Mouse (Mus musculus): ENCODE measurements around the gene Tfap2c. TPM values are rescaled to one million over a fixed set of nuclear protein-coding genes. Genes with fewer than 3 reads are reported as not detected.
A peak's percentile ranks its signal among the peaks of the same experiment; 100 is the strongest.

Gene Tfap2c
- 0.52 and 0.60 TPM in 2 replicates for polyA plus RNA-seq (2015; fragmentation: Nextera tagmentation; extraction: Ambion mirVana)

GRCm38 (mm10) chr2:172549371-172550155 is at the start of gene Tfap2c:
Tfap2c (plus strand) TSS chr2:172549593.
- under 1% methylated on average over 68 of the region's 70 CpGs for WGBS
- H3K36me3 ChIP-seq (ENCODE audit: insufficient read depth, low read length): no peaks in the 10 kb centered on the region
- H3K4me3 ChIP-seq (ENCODE audit: low read length): peak within 1 kb of the TSS; percentile 41
- H3K27me3 ChIP-seq (ENCODE audit: insufficient read depth, low read length): peaks cover 100% of the 10 kb centered on the region
- H3K9ac ChIP-seq (replicated peaks; ENCODE audit: low read length): no peak within 1 kb of the TSS
- H3K9me3 ChIP-seq (ENCODE audit: low read length): no peaks in the 10 kb centered on the region
- peaks cover 37% of the 10 kb centered on the region for H3K4me1 ChIP-seq (ENCODE audit: insufficient read depth, low read length)
- no peak within 1 kb of the TSS for H3K27ac ChIP-seq (ENCODE audit: low read length)
- peak within 1 kb of the TSS; percentile 62 for H3K4me2 ChIP-seq (replicated peaks; ENCODE audit: low read depth, low read length)
- peak; percentile 55 for ATAC-seq (ENCODE audit: low FRiP score, low TSS enrichment)

GRCm38 (mm10) chr2:172500752-172501316 is 48.6 kb upstream of the Tfap2c start:
- H3K4me1 ChIP-seq (ENCODE audit: insufficient read depth, low read length): no peaks in the 10 kb centered on the region
- no peak overlapping the region for H3K4me3 ChIP-seq (ENCODE audit: low read length)
- no peak overlapping the region for H3K27ac ChIP-seq (ENCODE audit: low read length)
- H3K9ac ChIP-seq (replicated peaks; ENCODE audit: low read length): no peak overlapping the region
- no peaks in the 10 kb centered on the region for H3K27me3 ChIP-seq (ENCODE audit: insufficient read depth, low read length)
- no peaks in the 10 kb centered on the region for H3K9me3 ChIP-seq (ENCODE audit: low read length)
- 39% methylated on average over 7 of the region's 7 CpGs for WGBS
- H3K4me2 ChIP-seq (replicated peaks; ENCODE audit: low read depth, low read length): no peak overlapping the region
- ATAC-seq (ENCODE audit: low FRiP score, low TSS enrichment): no peak
- H3K36me3 ChIP-seq (ENCODE audit: insufficient read depth, low read length): no peaks in the 10 kb centered on the region

- no peak overlapping the region for H3K27ac ChIP-seq (ENCODE audit: low read length)
- no peaks in the 10 kb centered on the region for H3K36me3 ChIP-seq (ENCODE audit: insufficient read depth, low read length)
- H3K4me2 ChIP-seq (replicated peaks; ENCODE audit: low read depth, low read length): no peak overlapping the region
- H3K9ac ChIP-seq (replicated peaks; ENCODE audit: low read length): no peak overlapping the region
- no peak for ATAC-seq (ENCODE audit: low FRiP score, low TSS enrichment)
- no peaks in the 10 kb centered on the region for H3K27me3 ChIP-seq (ENCODE audit: insufficient read depth, low read length)
- 4% methylated on average over 4 of the region's 4 CpGs for WGBS
- H3K4me1 ChIP-seq (ENCODE audit: insufficient read depth, low read length): no peaks in the 10 kb centered on the region
- no peak overlapping the region for H3K4me3 ChIP-seq (ENCODE audit: low read length)
- H3K9me3 ChIP-seq (ENCODE audit: low read length): no peaks in the 10 kb centered on the region
Observed at GRCm38 (mm10) chr2:172501341-172501740, 48.1 kb upstream of the Tfap2c start.

- Histone ChIP-seq H3K27me3 (ENCODE audit: insufficient read depth, low read length) (no peaks in the 10 kb centered on the region), H3K4me1 (ENCODE audit: insufficient read depth, low read length) (no peaks in the 10 kb centered on the region), H3K36me3 (ENCODE audit: insufficient read depth, low read length) (no peaks in the 10 kb centered on the region), H3K4me2 (replicated peaks; ENCODE audit: low read depth, low read length) (no peak overlapping the region), H3K9ac (replicated peaks; ENCODE audit: low read length) (no peak overlapping the region), H3K27ac (ENCODE audit: low read length) (no peak overlapping the region), H3K4me3 (ENCODE audit: low read length) (no peak overlapping the region), H3K9me3 (ENCODE audit: low read length) (no peaks in the 10 kb centered on the region)
- WGBS: 64% methylated on average over 14 of the region's 14 CpGs
- ATAC-seq (ENCODE audit: low FRiP score, low TSS enrichment): no peak
Observed at GRCm38 (mm10) chr2:172502168-172502567, 47.2 kb upstream of the Tfap2c start.

GRCm38 (mm10) chr2:172506121-172506520 is 43.3 kb upstream of the Tfap2c start:
- Histone ChIP-seq H3K27ac (ENCODE audit: low read length) (no peak overlapping the region), H3K36me3 (ENCODE audit: insufficient read depth, low read length) (no peaks in the 10 kb centered on the region), H3K9me3 (ENCODE audit: low read length) (no peaks in the 10 kb centered on the region), H3K9ac (replicated peaks; ENCODE audit: low read length) (no peak overlapping the region), H3K4me1 (ENCODE audit: insufficient read depth, low read length) (no peaks in the 10 kb centered on the region), H3K4me3 (ENCODE audit: low read length) (no peak overlapping the region), H3K4me2 (replicated peaks; ENCODE audit: low read depth, low read length) (no peak overlapping the region), H3K27me3 (ENCODE audit: insufficient read depth, low read length) (no peaks in the 10 kb centered on the region)
- 79% methylated on average over 7 of the region's 7 CpGs for WGBS
- ATAC-seq (ENCODE audit: low FRiP score, low TSS enrichment): no peak

DNA sequence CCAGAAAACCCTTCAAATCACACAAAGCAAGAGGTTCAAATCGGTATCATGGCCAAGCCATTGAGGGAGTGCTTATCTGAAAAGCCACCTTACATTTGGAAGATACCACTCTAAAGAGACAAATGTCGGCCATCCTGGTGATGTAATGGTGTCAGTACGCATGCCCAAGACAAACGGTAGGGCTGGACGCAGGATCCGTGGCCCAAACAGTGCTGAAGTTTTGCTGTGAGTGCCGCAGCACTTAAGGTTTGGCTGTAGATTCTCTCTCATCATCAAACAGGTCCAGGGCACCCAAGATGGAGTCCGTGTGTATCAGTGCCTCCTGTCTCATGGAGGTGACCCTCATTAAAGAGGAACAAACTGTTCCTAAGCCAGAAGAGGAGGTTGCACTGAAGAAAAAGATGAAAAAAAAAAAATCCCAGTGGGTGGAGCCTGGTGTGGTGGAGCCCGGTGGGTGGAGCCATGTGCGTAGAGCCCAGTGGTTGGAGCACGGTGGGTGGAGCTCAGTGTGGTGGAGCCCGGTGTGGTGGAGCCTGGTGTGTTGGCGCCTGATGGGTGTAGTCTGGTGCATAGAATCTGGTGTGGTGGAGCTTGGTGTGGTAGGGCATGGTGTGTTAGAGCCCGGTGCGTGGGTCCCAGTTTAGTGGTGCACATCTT is 39.2 kb upstream of the Tfap2c start:
- H3K4me3 ChIP-seq (ENCODE audit: low read length): no peak overlapping the region
- H3K4me2 ChIP-seq (replicated peaks; ENCODE audit: low read depth, low read length): no peak overlapping the region
- H3K9me3 ChIP-seq (ENCODE audit: low read length): no peaks in the 10 kb centered on the region
- no peaks in the 10 kb centered on the region for H3K36me3 ChIP-seq (ENCODE audit: insufficient read depth, low read length)
- no peak overlapping the region for H3K9ac ChIP-seq (replicated peaks; ENCODE audit: low read length)
- no peaks in the 10 kb centered on the region for H3K4me1 ChIP-seq (ENCODE audit: insufficient read depth, low read length)
- H3K27ac ChIP-seq (ENCODE audit: low read length): no peak overlapping the region
- no peaks in the 10 kb centered on the region for H3K27me3 ChIP-seq (ENCODE audit: insufficient read depth, low read length)
- no peak for ATAC-seq (ENCODE audit: low FRiP score, low TSS enrichment)
- 85% methylated on average over 15 of the region's 15 CpGs for WGBS

GRCm38 (mm10) chr2:172510899-172511298 is 38.5 kb upstream of the Tfap2c start:
- Histone ChIP-seq H3K4me2 (replicated peaks; ENCODE audit: low read depth, low read length) (no peak overlapping the region), H3K4me1 (ENCODE audit: insufficient read depth, low read length) (no peaks in the 10 kb centered on the region), H3K9ac (replicated peaks; ENCODE audit: low read length) (no peak overlapping the region), H3K27ac (ENCODE audit: low read length) (no peak overlapping the region), H3K36me3 (ENCODE audit: insufficient read depth, low read length) (no peaks in the 10 kb centered on the region), H3K27me3 (ENCODE audit: insufficient read depth, low read length) (no peaks in the 10 kb centered on the region), H3K9me3 (ENCODE audit: low read length) (no peaks in the 10 kb centered on the region), H3K4me3 (ENCODE audit: low read length) (no peak overlapping the region)
- 61% methylated on average over 3 of the region's 3 CpGs for WGBS
- no peak for ATAC-seq (ENCODE audit: low FRiP score, low TSS enrichment)

DNA sequence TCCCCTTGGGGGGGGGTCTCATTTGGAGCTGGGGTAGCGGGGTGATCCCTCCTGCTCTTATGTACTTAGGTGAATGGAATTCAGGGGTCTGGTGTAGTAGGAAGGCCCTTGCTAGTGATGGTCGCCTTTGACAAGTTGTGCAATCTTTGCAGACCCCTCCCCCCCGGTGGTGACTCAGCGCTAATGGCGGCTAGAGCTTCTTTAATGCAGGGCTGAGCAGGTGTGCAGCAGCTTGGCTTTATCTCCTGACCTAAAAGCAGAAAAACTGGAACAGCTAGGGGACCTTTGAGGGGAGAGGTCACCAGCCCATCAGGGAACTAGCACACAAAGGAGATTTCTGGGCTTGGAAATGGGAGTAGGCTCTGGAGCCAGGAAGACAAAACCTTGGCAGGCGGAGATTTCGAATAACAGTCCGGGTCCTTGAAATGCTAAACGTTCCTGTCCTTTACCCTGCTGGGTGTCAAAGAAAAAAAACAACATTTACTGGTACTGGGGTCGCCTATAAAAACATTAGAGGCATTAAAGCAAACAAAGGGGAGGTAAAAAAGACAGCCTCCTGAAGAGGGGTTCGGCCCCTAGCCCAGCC is 32.9 kb upstream of the Tfap2c start:
- H3K4me2 ChIP-seq (replicated peaks; ENCODE audit: low read depth, low read length): no peak overlapping the region
- no peak for ATAC-seq (ENCODE audit: low FRiP score, low TSS enrichment)
- no peak overlapping the region for H3K9ac ChIP-seq (replicated peaks; ENCODE audit: low read length)
- H3K27me3 ChIP-seq (ENCODE audit: insufficient read depth, low read length): no peaks in the 10 kb centered on the region
- no peak overlapping the region for H3K27ac ChIP-seq (ENCODE audit: low read length)
- WGBS: 15% methylated on average over 11 of the region's 11 CpGs
- no peak overlapping the region for H3K4me3 ChIP-seq (ENCODE audit: low read length)
- peaks cover 4% of the 10 kb centered on the region; the same call in 1 of the 2 replicates for H3K4me1 ChIP-seq (ENCODE audit: insufficient read depth, low read length)
- H3K36me3 ChIP-seq (ENCODE audit: insufficient read depth, low read length): no peaks in the 10 kb centered on the region
- H3K9me3 ChIP-seq (ENCODE audit: low read length): no peaks in the 10 kb centered on the region

GRCm38 (mm10) chr2:172520616-172521371 is 28.6 kb upstream of the Tfap2c start:
- no peak overlapping the region for H3K9ac ChIP-seq (replicated peaks; ENCODE audit: low read length)
- H3K36me3 ChIP-seq (ENCODE audit: insufficient read depth, low read length): no peaks in the 10 kb centered on the region
- no peaks in the 10 kb centered on the region for H3K27me3 ChIP-seq (ENCODE audit: insufficient read depth, low read length)
- 82% methylated on average over 9 of the region's 9 CpGs for WGBS
- no peaks in the 10 kb centered on the region for H3K9me3 ChIP-seq (ENCODE audit: low read length)
- no peak overlapping the region for H3K27ac ChIP-seq (ENCODE audit: low read length)
- ATAC-seq (ENCODE audit: low FRiP score, low TSS enrichment): no peak
- no peak overlapping the region for H3K4me3 ChIP-seq (ENCODE audit: low read length)
- peaks cover 4% of the 10 kb centered on the region; the same call in 1 of the 2 replicates for H3K4me1 ChIP-seq (ENCODE audit: insufficient read depth, low read length)
- H3K4me2 ChIP-seq (replicated peaks; ENCODE audit: low read depth, low read length): no peak overlapping the region
